Mouse (Mus musculus) hindbrain, embryonic 14.5 days (tissue): Measurements from ENCODE around the gene Hrg. TPM values are rescaled to one million over a fixed set of nuclear protein-coding genes. Genes with fewer than 3 reads are reported as not detected.

Experiments used
- ATAC-seq: fragments of 200-750 bp; cut with Nextera tagmentation; 2 replicates; pipeline ENCODE4 v1.8.0; 2017; ENCODE audit warnings: moderate number of reproducible peaks, mild to moderate bottlenecking, moderate TSS enrichment, moderate library complexity; ENCODE audit not compliant: low FRiP score
- DNase-seq: peaks from one replicate; pipeline ENCODE4 v3.0.0-alpha.2; 2015; ENCODE audit warnings: low spot score
- H3K27ac ChIP-seq: fragments of 300-500 bp; sonication (generic); 2 replicates; pipeline ENCODE4 v1.5.1; 2014; ENCODE audit warnings: mild to moderate bottlenecking, moderate library complexity
- H3K27me3 ChIP-seq: fragments of 300-500 bp; sonication (generic); 2 replicates; pipeline ENCODE4 v1.6.1; 2014; ENCODE audit warnings: mild to moderate bottlenecking, low read length, mixed read lengths; ENCODE audit not compliant: control insufficient read depth, insufficient read depth
- H3K36me3 ChIP-seq: fragments of 300-500 bp; sonication (generic); replicated peaks from 2 replicates; pipeline ENCODE4 v1.6.1; 2014; ENCODE audit not compliant: control insufficient read depth, insufficient read depth
- H3K4me1 ChIP-seq: fragments of 300-500 bp; sonication (generic); replicated peaks from 2 replicates; pipeline ENCODE4 v1.6.1; 2014; ENCODE audit warnings: antibody characterized with exemption, low read length, mixed read lengths; ENCODE audit not compliant: control insufficient read depth, insufficient read depth
- H3K4me2 ChIP-seq: fragments of 300-500 bp; sonication (generic); replicated peaks from 2 replicates; pipeline ENCODE4 v1.6.1; 2014; ENCODE audit warnings: mild to moderate bottlenecking, moderate library complexity
- H3K4me3 ChIP-seq: fragments of 300-500 bp; sonication (generic); replicated peaks from 2 replicates; pipeline ENCODE4 v1.5.1; 2014; ENCODE audit warnings: mild to moderate bottlenecking, low read length
- H3K9ac ChIP-seq: fragments of 300-500 bp; sonication (generic); 2 replicates; pipeline ENCODE4 v1.6.1; 2014
- H3K9me3 ChIP-seq: fragments of 300-500 bp; sonication (generic); 2 replicates; pipeline ENCODE4 v1.6.1; 2016; ENCODE audit warnings: low read length; ENCODE audit not compliant: control insufficient read depth
- WGBS: fragments of 180-500 bp; shearing (Covaris S2); extraction: QIAGEN DNeasy Blood & Tissue Kit; methylation state at CpG from one replicate; pipeline ENCODE4 v1.1.7; 2014; 5-methylcytosine and 5-hydroxymethylcytosine counted together
- polyA plus RNA-seq: library from polyadenylated mRNA; unstranded; fragments of >200 nt; fragmentation: Nextera tagmentation; extraction: Ambion mirVana; gene quantifications from 2 replicates; pipeline ENCODE4 v1.2.1, GENCODE M21; 2014

The Hrg gene
- 0.19 and 0.31 TPM in 2 replicates for polyA plus RNA-seq

GRCm38 (mm10) chr16:22950840-22951395 lies at the start of gene Hrg:
Hrg (plus strand) TSS chr16:22951072.
- Histone ChIP-seq H3K36me3 (no peaks in the 10 kb centered on the region), H3K4me3 (no peak within 1 kb of the TSS), H3K4me2 (no peak within 1 kb of the TSS), H3K27me3 (no peaks in the 10 kb centered on the region), H3K9ac (no peak within 1 kb of the TSS), H3K9me3 (no peaks in the 10 kb centered on the region), H3K27ac (no peak within 1 kb of the TSS), H3K4me1 (no peaks in the 10 kb centered on the region)
- DNase-seq, result no peak
- 97% methylated on average over 6 of the region's 6 CpGs for WGBS
- ATAC-seq, result no peak

GRCm38 (mm10) chr16:22901326-22901725 lies 49.5 kb upstream of the Hrg start:
- no peak for ATAC-seq
- H3K36me3 ChIP-seq, result no peaks in the 10 kb centered on the region
- no peak overlapping the region for H3K4me3 ChIP-seq
- 79% methylated on average over 3 of the region's 3 CpGs for WGBS
- H3K4me1 ChIP-seq, result no peaks in the 10 kb centered on the region
- H3K27me3 ChIP-seq, result no peaks in the 10 kb centered on the region
- H3K9ac ChIP-seq, result no peak overlapping the region
- DNase-seq, result no peak
- H3K27ac ChIP-seq, result no peak overlapping the region
- no peaks in the 10 kb centered on the region for H3K9me3 ChIP-seq
- H3K4me2 ChIP-seq, result no peak overlapping the region

GRCm38 (mm10) chr16:22909290-22909689 lies 41.6 kb upstream of the Hrg start:
- H3K4me2 ChIP-seq, result no peak overlapping the region
- H3K27me3 ChIP-seq, result no peaks in the 10 kb centered on the region
- H3K4me1 ChIP-seq, result no peaks in the 10 kb centered on the region
- no peak overlapping the region for H3K4me3 ChIP-seq
- H3K9ac ChIP-seq, result no peak overlapping the region
- H3K36me3 ChIP-seq, result no peaks in the 10 kb centered on the region
- H3K27ac ChIP-seq, result no peak overlapping the region
- WGBS, result 93% methylated on average over 6 of the region's 6 CpGs
- ATAC-seq, result no peak
- no peak for DNase-seq
- no peaks in the 10 kb centered on the region for H3K9me3 ChIP-seq

GRCm38 (mm10) chr16:22911986-22912385 lies 38.9 kb upstream of the Hrg start:
- H3K4me2 ChIP-seq, result no peak overlapping the region
- H3K27ac ChIP-seq, result no peak overlapping the region
- H3K9ac ChIP-seq, result no peak overlapping the region
- H3K4me1 ChIP-seq, result no peaks in the 10 kb centered on the region
- H3K9me3 ChIP-seq, result no peaks in the 10 kb centered on the region
- DNase-seq, result no peak
- no peak overlapping the region for H3K4me3 ChIP-seq
- no peaks in the 10 kb centered on the region for H3K36me3 ChIP-seq
- no peak for ATAC-seq
- WGBS, result 84% methylated on average over 3 of the region's 3 CpGs
- H3K27me3 ChIP-seq, result no peaks in the 10 kb centered on the region

GRCm38 (mm10) chr16:22912886-22913285 lies 38.0 kb upstream of the Hrg start:
- Histone ChIP-seq H3K27me3 (no peaks in the 10 kb centered on the region), H3K4me1 (no peaks in the 10 kb centered on the region), H3K4me3 (no peak overlapping the region), H3K9me3 (no peaks in the 10 kb centered on the region), H3K27ac (no peak overlapping the region), H3K9ac (no peak overlapping the region), H3K36me3 (no peaks in the 10 kb centered on the region), H3K4me2 (no peak overlapping the region)
- no peak for ATAC-seq
- 83% methylated on average over 6 of the region's 6 CpGs for WGBS
- DNase-seq, result no peak

- no peak for ATAC-seq
- no peaks in the 10 kb centered on the region for H3K9me3 ChIP-seq
- H3K27ac ChIP-seq, result no peak overlapping the region
These were observed 36.6 kb upstream of the Hrg start for GRCm38 (mm10) chr16:22914276-22914675.

GRCm38 (mm10) chr16:22918034-22918433 lies 32.8 kb upstream of the Hrg start, which contains the start of gene Fetub:
Fetub (plus strand) TSS chr16:22918334.
- no peak within 1 kb of the TSS for H3K9ac ChIP-seq
- no peaks in the 10 kb centered on the region for H3K36me3 ChIP-seq
- no peaks in the 10 kb centered on the region for H3K4me1 ChIP-seq
- ATAC-seq (no peak), DNase-seq (no peak)
- H3K4me2 ChIP-seq, result no peak within 1 kb of the TSS
- 96% methylated on average over 5 of the region's 5 CpGs for WGBS
- H3K27me3 ChIP-seq, result no peaks in the 10 kb centered on the region
- H3K4me3 ChIP-seq, result no peak within 1 kb of the TSS
- H3K27ac ChIP-seq, result no peak within 1 kb of the TSS
- H3K9me3 ChIP-seq, result no peaks in the 10 kb centered on the region

More at GRCm38 (mm10) chr16:22914276-22914675, 36.6 kb upstream of the Hrg start:
- Histone ChIP-seq H3K36me3 (no peaks in the 10 kb centered on the region), H3K4me1 (no peaks in the 10 kb centered on the region), H3K9ac (no peak overlapping the region), H3K4me3 (no peak overlapping the region), H3K4me2 (no peak overlapping the region), H3K27me3 (no peaks in the 10 kb centered on the region)
- DNase-seq, result no peak

GRCm38 (mm10) chr16:22918664-22919312 lies 32.1 kb upstream of the Hrg start:
- H3K36me3 ChIP-seq, result no peaks in the 10 kb centered on the region
- no peaks in the 10 kb centered on the region for H3K9me3 ChIP-seq
- 78% methylated on average over 15 of the region's 15 CpGs for WGBS
- DNase-seq (no peak), ATAC-seq (no peak)
- H3K4me3 ChIP-seq, result no peak overlapping the region
- H3K27ac ChIP-seq, result no peak overlapping the region
- H3K27me3 ChIP-seq, result no peaks in the 10 kb centered on the region
- H3K4me2 ChIP-seq, result no peak overlapping the region
- H3K9ac ChIP-seq, result no peak overlapping the region
- no peaks in the 10 kb centered on the region for H3K4me1 ChIP-seq

GRCm38 (mm10) chr16:22919971-22920854 lies 30.7 kb upstream of the Hrg start:
- Histone ChIP-seq H3K9ac (no peak overlapping the region), H3K4me1 (no peaks in the 10 kb centered on the region), H3K9me3 (no peaks in the 10 kb centered on the region), H3K36me3 (no peaks in the 10 kb centered on the region), H3K4me2 (no peak overlapping the region), H3K4me3 (no peak overlapping the region), H3K27ac (no peak overlapping the region), H3K27me3 (no peaks in the 10 kb centered on the region)
- ATAC-seq (no peak), DNase-seq (no peak)
- 73% methylated on average over 18 of the region's 18 CpGs for WGBS
